Mouse (Mus musculus): ENCODE measurements around the gene 9430097D07Rik. TPM values are rescaled to one million over a fixed set of nuclear protein-coding genes. Genes with fewer than 3 reads are reported as not detected.
A peak's percentile ranks its signal among the peaks of the same experiment; 100 is the strongest.

The 9430097D07Rik gene
- polyA plus RNA-seq, 1 experiment: 0.46 TPM

GRCm38 (mm10) chr2:32597699-32598098 lies 22.2 kb upstream of the 9430097D07Rik start:
- DNase-seq (ENCODE audit: extremely low spot score in 1 of 2, low spot score in 1 of 2): no peak

GRCm38 (mm10) chr2:32597248-32597647 lies 21.8 kb upstream of the 9430097D07Rik start:
- no peak for DNase-seq (ENCODE audit: extremely low spot score in 1 of 2, low spot score in 1 of 2)

DNA sequence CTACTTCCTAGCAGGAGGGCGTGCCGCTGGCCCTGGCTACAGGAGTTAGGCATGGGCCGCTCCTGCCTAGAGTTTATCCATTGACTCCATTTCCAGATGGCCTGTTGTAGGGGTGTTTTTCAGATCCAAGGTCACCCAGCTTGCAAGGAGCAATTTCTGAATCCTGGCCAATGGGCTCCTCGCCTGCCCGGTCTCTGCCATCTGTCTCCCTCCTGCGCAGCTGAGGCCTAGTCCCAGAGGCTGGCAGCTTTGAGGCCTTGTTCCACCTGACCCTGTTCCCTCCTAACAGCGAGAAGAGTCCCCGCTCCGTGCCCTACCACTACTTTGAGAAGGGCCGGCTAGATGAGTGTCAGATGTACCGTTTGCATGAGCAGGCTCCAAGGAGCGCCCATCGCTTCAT lies 21.2 kb upstream of the 9430097D07Rik start:
- DNase-seq (ENCODE audit: extremely low spot score in 1 of 2, low spot score in 1 of 2): no peak

DNA sequence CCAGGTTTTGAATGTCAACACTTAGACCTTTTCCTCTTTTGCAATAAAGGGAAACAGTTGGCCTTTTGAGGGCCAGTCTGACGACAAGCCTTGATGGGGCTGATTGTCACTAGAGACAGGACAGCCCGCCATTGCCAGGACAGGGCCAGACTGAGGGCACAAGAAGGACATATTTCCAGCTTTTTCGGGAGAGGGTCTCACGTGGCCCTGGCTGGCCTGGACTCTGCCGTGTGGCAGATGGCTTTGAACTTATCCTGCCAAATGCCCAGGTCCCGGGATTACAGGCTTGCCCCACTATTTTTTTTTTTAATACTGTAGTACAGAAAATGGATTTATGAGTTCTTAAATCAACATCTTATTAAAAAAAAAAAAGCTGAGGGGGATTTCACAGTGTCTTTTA lies 15.8 kb upstream of the 9430097D07Rik start:
- DNase-seq (ENCODE audit: extremely low spot score in 1 of 2, low spot score in 1 of 2): no peak

DNA sequence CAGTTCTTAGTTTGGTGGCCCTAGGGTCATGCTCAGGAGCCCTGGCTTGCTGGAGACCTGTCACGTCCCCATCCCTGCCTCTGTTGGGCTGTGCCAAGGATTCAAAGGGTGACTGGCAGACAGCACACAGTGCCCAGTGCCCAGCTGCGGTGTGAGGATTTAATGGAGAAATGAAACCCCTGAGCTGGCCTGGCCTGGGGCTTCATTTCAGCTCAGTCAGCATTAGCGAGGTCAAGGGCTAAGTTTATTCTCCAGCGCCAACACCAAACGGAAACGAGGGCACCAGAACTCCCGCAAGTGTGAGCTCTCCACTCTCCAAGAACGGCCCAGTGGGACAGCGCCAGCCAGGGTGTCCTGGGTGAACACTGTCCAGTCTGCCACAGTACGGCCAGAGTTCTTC lies 14.7 kb upstream of the 9430097D07Rik start:
- DNase-seq (ENCODE audit: extremely low spot score in 1 of 2, low spot score in 1 of 2): no peak

GRCm38 (mm10) chr2:32589213-32589795 lies 13.8 kb upstream of the 9430097D07Rik start:
- peak in 1 of 2 experiments; percentile 79 for DNase-seq (ENCODE audit: extremely low spot score in 1 of 2, low spot score in 1 of 2)

GRCm38 (mm10) chr2:32587731-32588321 lies 12.3 kb upstream of the 9430097D07Rik start:
- no peak for DNase-seq (ENCODE audit: extremely low spot score in 1 of 2, low spot score in 1 of 2)

DNA sequence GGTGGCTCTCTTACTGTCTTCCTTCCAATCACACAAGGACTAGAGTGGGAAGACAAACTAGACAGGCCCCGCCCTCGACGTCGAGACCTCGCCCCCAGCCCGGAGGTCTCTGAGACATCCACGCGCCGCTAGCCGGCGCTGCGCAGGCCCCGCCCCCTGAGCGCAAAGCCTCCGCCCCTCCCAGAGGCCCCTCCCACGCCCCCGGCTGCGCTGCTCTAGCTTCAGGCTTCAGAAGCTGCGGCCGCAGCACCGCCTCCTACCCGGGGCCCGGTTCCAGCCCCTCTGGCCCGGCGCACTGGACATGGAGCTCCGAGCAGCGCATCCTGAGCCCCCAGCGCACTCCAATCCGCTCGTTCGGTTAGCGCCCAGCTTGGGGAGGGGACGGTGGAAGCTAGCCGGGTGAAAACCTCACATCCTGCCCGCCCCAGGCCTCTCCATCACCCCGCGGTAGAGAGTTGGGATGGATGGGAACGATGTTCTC lies 11.4 kb upstream of the 9430097D07Rik start, which contains the start of gene St6galnac4:
St6galnac4 (plus strand) TSS at position 225 of the 481 bp plus-strand sequence.
- peak; percentile 80 to 91 for DNase-seq (ENCODE audit: extremely low spot score in 1 of 2, low spot score in 1 of 2)

DNA sequence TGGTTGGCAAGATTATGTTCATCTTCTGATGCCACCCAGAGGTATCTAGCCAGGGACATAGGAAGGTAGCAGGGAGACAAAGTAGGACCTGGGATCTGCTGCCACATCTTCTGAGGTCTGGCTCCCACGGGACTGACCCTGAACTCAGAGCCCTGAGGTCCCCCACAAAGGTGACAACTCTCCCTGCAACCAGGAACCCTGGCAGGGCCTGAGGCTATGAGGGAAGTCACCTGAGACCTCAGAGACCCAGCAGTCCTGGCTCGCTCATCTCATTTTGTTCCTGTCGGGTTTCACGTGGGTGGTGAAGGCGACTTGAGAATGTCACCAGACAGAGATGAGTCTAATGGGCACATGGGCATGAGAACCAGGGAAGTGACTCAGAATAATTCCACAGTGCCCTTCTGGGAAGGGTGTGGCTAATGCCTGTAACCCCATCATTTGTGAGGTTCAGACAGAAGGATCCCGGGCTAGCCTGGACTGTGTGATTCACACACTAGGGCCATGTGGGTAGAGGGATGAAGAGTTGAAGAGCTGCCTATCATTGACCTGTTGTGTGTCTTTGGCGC lies 9.7 kb upstream of the 9430097D07Rik start:
- no peak for DNase-seq (ENCODE audit: extremely low spot score in 1 of 2, low spot score in 1 of 2)

- DNase-seq (ENCODE audit: extremely low spot score in 1 of 2, low spot score in 1 of 2): peak; percentile 86 to 96
Measured at GRCm38 (mm10) chr2:32582830-32583799, 7.6 kb upstream of the 9430097D07Rik start.

GRCm38 (mm10) chr2:32581450-32582095 lies 6.1 kb upstream of the 9430097D07Rik start:
- DNase-seq (ENCODE audit: extremely low spot score in 1 of 2, low spot score in 1 of 2): peak; percentile 71 to 90

GRCm38 (mm10) chr2:32578146-32579046 lies 2.9 kb upstream of the 9430097D07Rik start:
- DNase-seq (ENCODE audit: extremely low spot score in 1 of 2, low spot score in 1 of 2): peak in 1 of 2 experiments; percentile 62

- DNase-seq (ENCODE audit: extremely low spot score in 1 of 2, low spot score in 1 of 2): no peak
Measured at GRCm38 (mm10) chr2:32576532-32576931, 1.0 kb upstream of the 9430097D07Rik start.

DNA sequence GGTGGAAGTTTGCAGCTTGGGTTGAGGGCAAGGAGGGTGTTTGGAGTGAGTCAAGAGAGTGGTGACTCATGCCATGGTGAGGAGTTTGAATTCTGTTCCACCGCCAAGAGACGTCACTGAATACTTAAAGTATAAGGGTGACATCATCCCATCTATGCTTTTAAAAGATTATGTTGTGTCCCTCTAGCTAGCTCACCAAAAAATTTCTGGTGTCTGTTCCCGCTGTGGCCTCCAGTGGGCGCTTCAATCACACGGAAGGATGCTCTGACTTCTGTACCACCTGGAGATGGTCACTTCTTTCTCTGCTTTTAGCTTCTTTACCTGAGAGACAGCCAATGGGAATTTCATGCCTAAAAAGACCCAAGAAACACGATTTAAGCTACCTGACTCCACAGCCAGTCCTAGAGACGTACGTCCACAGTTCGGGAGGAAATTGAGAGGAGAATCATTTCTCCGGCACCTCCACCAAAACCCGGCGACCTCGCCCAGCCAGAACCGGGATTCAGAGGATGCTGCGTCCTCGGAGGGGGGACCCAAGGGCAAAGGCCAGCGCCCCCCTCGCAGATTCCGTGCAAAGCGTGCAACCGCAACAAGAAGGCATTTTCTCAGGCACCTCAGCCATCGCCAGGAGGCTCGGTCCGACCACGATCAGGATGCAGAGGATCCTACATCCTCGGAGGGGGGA lies 441 bp downstream of the 9430097D07Rik start:
- peak; percentile 70 to 94 for DNase-seq (ENCODE audit: extremely low spot score in 1 of 2, low spot score in 1 of 2)

DNA sequence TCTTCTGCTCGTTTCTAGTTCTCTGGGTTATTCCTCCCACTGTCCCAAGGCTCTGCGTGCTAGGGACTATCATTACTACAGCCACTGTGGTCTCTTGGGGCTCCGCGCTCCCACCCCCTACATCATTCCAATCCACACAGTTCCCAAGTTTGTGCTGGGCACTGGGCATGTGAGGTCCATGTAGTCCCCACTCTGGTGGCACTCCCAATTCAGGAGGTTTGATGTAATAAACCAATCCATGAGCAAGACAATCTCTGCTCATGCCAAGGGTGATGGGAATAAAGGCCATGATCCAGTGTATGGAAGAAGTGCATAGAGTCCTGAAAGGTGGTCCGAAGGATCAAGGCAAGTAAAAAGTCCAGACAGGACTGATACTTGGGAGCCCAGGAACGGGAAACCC lies 987 bp downstream of the 9430097D07Rik start, which contains the start of gene Pip5kl1:
Pip5kl1 (plus strand) TSS at position 301 of the 400 bp plus-strand sequence.
- DNase-seq (ENCODE audit: extremely low spot score in 1 of 2, low spot score in 1 of 2): no peak

GRCm38 (mm10) chr2:32572196-32572595 lies 3.3 kb downstream of the 9430097D07Rik start:
- no peak for DNase-seq (ENCODE audit: extremely low spot score in 1 of 2, low spot score in 1 of 2)

- peak; percentile 91 to 96 for DNase-seq (ENCODE audit: extremely low spot score in 1 of 2, low spot score in 1 of 2)
Measured at GRCm38 (mm10) chr2:32570698-32571494, 4.6 kb downstream of the 9430097D07Rik start, which contains the start of gene Dpm2. Gene Dpm2 (plus strand): TSS chr2:32570858.

DNA sequence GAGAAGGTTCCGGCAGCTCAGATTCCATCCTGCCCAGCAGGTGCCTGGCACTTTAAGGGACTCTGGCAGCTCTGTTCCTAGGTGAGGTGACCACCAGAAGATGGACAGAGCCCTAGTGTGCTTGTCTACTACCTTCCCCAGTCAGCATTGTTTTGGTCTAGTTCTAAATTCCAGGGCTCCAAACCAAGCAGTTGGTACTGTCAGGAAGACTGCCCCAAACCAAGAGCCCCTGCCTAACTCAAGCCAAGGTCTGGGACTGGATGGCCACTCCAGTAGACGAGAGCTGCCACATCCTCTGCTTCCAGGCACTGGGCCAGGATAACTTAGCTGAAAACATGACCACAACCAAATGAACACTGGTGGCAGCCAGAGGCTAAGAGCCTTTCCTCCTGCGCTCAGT lies 6.5 kb downstream of the 9430097D07Rik start:
- no peak for DNase-seq (ENCODE audit: extremely low spot score in 1 of 2, low spot score in 1 of 2)
